Mouse (Mus musculus) spleen, embryonic (tissue): ENCODE measurements around the gene Col5a3.
"Not testable (repeated sequence)": the region's sequence is repeated elsewhere in the genome, so short reads cannot be mapped to it uniquely, and the experiment has no call there.

Experiments used
- CTCF ChIA-PET: fragments of 350-600 bp; sonication (Branson Sonifier 250); formaldehyde crosslinking; loops from one replicate; lab custom pipeline; 2022; lab: Charles Lee

Gene Col5a3

DNA sequence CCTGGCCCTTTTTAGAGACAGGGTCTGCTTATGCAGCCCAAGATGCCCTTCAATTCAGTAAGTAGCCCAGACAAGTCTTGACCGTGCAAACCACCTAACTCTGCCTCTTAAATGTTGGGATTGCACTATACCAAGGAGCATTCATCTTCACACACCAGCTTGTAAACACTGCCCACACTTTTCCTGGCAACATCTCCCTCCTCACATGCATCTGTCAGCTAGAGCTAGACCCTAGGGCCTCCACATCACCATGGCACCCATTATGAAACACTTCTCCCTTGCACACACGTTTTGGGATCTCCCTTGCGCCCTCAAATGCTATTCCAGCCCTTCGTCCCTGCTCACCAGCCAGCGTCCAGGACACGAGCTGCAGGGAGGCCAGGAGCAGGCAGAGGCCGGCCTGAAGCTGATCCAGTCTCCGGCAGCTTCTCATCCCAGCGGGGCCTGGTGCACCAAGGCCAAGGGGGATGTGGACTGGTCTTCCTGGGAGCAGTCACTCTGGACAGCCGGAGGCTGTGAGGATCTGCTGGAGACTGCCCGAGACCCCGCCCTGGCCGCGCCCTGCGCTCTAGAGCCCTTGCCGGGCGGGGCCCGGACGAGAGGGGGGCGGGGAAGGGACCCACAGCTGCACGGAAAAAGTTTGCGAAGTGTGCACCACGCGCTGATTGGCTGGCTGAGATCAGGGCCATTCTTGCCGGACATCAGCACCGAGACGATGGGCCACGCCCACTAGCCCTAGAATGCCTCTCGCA lies at the start of gene Col5a3:
TSS of gene Col5a3 (minus strand) at position 547 of the 752 bp plus-strand sequence.
- CTCF ChIA-PET = no interaction called here

- CTCF ChIA-PET = no interaction called here
These were observed 47.4 kb upstream of the Col5a3 start for GRCm38 (mm10) chr9:20862225-20862624.

- CTCF ChIA-PET = no interaction called here
These were observed 47.0 kb upstream of the Col5a3 start for GRCm38 (mm10) chr9:20861821-20862220.

GRCm38 (mm10) chr9:20859926-20860325 lies 45.1 kb upstream of the Col5a3 start:
- CTCF ChIA-PET = no interaction called here

DNA sequence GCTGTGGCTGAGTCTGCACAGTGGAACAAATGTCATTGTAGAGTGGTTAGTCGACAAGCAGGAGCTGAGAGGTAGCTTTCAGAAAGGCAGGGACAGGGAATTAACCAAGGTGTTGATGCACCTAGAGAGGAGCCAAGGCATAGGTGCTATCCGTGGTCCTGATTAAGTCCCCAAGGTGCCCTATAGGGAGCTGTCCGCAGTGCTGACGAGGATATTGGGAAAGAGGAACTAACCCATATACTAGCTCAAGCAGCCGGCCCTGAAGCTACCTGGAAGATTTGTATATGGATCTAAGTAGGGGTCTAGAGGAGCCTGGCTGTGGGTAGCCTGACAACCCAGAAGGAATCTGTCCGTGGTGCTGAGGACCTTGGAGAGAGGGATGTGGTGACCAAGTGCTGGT lies 42.3 kb upstream of the Col5a3 start:
- CTCF ChIA-PET = no interaction called here

DNA sequence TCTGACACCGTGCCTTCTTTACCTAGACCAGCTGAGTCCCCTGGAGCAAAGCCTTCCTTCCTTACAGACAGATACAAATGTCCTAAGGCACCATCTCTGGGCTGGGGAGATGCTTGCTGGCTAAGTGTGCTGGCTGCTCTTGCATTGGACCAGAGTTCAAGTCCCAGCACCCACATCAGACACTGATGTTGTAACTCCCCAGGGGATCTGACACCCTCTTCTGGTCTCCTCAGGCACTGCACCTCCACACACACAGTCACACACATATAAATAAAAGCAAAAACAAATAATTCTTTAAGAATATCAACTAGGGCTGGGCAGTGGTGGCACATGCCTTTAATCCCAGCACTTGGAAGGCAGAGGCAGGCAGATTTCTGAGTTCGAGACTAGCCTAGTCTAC lies 35.3 kb upstream of the Col5a3 start:
- CTCF ChIA-PET = no interaction called here

DNA sequence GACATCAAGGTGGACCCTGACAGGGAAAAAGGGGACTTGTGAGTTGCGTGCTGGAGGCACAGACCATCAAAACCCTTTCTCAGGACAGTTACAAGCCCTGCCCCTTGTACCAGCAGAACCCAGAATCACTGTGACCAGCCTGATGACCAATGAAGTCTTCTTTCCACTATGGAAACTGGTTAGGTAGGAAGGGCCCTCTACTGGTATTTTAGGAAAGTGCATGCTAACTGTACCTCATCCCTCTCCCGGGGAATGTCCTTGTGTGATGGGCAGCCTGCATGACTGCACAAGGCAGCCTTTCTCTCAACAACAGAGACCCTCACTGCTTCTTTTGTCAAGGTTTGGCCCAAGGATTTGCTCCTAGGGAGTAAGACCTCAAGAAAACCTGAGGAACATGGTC lies 27.8 kb upstream of the Col5a3 start:
- CTCF ChIA-PET = no interaction called here

DNA sequence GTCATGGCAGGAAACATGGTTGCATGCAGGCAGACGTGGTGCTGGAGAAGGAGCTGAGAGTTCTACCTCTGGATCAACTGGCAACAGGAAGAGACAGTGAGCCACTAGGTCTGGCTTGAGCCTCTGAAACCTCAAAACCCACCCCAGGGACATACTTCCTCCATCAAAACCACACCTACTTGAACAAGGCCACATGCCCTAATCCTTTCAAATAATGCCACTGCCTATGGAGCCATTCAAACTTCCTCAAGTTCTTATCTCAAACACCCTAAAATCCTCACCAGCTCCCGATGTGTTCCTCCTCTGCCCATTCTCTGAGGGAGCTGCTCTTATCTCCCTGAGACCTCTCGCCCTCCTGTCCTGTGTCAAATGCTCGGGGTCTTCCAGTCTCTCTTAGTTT lies 27.3 kb upstream of the Col5a3 start:
- CTCF ChIA-PET = no interaction called here

- CTCF ChIA-PET = no interaction called here
These were observed 24.1 kb upstream of the Col5a3 start for GRCm38 (mm10) chr9:20838931-20839330.

DNA sequence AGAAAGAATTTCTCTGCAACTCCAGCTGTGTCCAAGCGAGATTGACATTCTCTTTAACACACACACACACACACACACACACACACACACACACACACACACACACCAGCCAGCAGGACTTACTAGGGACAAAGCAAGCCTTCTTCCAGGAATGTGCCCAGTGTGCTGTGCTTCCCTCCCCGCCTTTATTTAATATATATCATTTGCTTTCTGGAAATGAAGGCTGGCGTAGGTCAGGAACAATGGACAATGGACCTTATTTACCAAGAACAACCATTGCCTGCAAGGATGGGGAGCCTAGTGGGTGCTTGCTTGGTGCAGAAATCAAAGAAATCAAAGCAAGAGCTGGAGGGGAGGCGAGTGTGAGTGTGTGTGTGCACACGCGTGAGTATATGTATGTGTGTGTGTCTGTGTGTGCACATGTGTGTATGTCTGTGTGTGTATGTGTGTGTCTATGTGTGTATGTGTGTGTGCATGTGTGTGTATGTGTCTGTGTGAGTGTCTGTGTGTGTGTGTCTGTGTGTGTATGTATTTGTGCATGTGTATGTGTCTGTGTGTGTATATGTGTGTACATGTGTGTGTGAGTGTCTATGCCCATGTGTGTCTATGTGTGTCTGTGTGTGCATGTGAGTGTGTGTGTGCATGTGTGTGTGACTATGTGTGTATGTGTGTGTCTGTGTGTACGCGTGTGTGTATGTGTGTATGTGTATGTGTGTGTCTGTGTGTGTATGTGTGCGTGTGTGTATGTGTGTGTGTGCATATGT lies 22.5 kb upstream of the Col5a3 start:
- CTCF ChIA-PET = no interaction called here

DNA sequence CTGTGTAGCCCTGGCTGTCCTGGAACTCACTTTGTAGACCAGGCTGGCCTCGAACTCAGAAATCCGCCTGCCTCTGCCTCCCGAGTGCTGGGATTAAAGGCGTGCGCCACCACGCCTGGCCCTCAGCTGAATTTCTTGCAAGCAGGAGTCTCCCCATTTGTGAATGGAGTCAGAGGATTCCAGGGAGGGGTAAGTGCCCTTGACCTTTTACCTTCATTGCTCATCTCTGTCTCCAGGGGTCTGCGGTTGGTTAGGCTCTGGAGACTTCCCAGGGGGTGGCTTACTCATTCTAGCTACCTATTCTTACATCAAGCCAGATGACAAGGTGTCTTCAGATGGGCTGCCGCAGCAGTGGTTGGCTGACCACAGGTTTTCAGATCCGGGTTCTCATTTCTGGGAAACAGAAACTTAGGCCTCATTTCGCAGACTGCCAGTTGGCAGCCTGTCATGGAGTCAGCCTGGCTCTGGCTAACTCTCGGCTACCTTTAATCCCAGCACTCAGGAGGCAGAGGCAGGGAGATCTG lies 20.6 kb upstream of the Col5a3 start:
- CTCF ChIA-PET = not testable (repeated sequence)

DNA sequence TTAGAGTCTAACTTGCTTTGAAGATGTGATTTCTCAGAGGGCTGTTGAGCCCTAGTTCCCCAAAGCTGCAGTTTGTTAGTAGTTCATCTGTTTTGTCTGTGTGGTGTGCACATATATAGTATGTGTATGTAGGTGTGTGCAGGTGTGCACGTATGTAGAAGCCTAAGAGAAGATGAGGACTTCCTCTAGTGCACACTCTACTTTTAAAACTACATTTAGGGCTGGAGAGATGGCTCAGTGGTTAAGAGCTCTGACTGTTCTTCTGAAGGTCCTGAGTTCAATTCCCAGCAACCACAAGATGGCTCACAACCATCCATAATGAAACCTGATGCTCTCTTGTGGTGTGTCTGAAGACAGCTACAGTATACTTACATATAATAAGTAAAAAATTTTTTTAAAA lies 20.0 kb upstream of the Col5a3 start:
- CTCF ChIA-PET = no interaction called here

DNA sequence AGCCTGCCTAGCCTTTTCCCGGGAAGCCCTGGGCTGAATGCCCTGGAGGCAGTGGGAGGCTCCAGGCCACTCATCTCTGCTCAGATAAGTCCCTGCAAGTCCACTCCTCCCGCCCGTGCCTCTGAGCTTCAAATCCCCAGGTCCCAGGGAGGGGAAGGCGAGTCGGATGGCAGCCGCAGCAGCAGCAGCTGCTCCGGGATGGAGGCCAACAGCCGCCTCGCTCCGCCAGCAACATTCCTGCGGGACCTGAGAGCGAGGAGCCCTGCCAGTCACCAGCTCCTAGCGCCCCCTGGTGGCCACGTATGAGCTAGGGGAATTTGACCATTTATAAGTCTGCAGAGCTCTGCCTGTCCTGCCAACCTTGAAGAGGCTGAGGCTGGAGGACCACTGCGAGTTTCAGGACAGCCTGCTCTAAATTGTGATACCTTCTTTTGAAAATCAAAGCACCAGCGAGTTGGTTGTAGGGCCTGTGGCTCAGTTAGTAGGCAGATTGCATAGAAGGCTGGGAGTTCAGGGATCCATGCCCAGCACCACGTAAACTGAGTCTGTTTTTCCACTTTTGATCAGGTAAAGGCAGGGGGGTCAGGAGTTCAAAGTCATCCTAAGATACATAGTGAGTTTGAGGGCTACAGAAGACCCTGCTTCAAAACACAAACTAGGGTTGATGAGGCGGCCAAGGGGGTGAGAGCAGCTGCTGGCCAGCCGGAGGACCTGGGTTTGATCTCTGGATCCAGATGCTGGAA lies 16.2 kb upstream of the Col5a3 start:
- CTCF ChIA-PET = interaction anchor here (0.6 kb wide), 2 partner anchors 92 to 168 kb away, joined by 3 to 9 read pairs; no protein-coding TSS in a partner anchor

DNA sequence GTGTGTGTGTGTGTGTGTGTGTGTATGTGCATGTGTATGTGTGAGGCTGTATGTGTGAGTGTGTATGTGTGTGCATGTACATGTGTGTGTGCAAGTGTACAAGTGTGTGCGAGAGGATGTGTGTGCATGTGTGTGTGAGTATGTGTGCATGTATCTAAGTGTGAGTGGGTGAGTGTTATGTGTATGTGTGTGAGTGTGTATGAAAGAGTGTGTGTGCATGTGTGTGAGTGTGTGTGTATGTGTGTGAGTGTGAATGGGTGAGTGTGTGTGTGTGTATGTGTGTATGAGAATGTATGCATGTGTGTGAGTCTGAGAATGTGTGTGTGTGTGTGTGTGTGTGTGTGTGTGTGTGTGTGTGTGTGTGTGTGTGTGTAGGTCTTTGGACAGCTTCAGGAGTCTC lies 13.3 kb upstream of the Col5a3 start:
- CTCF ChIA-PET = no interaction called here

DNA sequence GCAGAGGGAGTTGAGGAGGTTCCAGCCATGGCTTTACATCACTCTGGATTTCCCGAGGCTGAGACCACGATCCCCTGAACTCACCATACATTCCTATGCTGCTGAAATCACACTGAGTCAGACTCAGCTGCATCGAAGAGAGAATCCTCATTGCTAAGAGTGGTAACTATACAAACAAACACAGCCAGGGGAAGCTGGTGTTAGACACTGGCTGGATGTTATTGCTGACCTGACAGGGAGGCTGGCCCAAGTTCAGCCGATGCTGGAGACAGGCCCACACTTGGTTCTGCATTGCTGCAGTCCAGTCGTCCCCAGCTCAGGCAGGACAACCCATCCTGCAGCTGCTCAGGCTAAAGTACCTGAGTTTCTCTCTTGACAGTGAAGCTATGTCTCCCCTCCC lies 10.9 kb upstream of the Col5a3 start:
- CTCF ChIA-PET = no interaction called here

GRCm38 (mm10) chr9:20822821-20823220 lies 8.0 kb upstream of the Col5a3 start:
- CTCF ChIA-PET = no interaction called here

DNA sequence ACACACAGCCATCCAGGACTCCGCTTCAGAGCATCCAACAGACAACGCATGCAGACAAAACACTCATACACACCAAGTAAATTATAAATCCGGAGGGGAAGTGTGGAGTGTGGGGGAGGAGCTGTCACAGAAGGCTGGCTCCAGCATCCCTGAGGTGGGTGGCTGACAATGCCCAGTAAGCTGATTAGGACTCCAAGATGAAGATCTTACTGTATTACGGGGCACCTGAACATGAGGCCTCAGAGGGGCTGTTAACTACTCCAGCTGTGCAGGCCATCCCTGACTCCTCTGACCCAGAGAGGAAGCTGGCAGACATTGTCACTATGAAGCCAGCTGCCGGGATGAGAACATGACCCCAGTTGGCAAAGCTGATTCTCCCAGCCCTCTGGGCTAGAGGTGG lies 5.1 kb upstream of the Col5a3 start:
- CTCF ChIA-PET = no interaction called here

DNA sequence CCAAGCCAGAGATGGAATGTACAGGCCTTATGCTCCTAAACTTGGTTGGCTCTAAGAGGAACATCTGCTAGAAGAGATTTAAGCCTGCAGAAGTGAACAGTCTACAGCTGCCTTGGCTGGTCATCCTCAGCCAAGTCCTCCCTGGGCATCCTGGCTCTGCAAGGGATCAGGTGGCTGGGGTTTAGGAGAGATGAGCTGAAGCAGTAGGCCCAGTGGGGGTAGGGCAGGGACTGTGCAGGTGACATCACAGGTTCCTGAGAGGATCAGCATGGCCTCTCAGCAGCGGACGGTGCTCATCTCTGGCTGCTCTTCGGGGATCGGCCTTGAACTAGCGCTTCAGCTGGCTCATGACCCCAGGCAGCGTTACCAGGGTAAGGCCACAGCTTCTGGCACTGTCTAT lies 3.4 kb upstream of the Col5a3 start, which contains the start of gene Rdh8:
TSS of gene Rdh8 (plus strand) at position 268 of the 400 bp plus-strand sequence.
- CTCF ChIA-PET = no interaction called here

GRCm38 (mm10) chr9:20812537-20813271 lies 2.2 kb downstream of the Col5a3 start:
- CTCF ChIA-PET = no interaction called here

- CTCF ChIA-PET = no interaction called here
These were observed 4.1 kb downstream of the Col5a3 start for GRCm38 (mm10) chr9:20810773-20811172.

- CTCF ChIA-PET = no interaction called here
These were observed 4.6 kb downstream of the Col5a3 start for GRCm38 (mm10) chr9:20810271-20810670.
